Mouse (Mus musculus) cortical plate, adult 2 months (tissue): ENCODE measurements around the gene Ddx19b.

Experiments used
- CTCF ChIP-seq: fragments of 200-500 bp; IDR thresholded peaks from 2 replicates; pipeline ENCODE4 v1.5.1; 2011; ENCODE audit warnings: mild to moderate bottlenecking, control low read depth, low read length; ENCODE audit not compliant: insufficient read depth; ENCODE audit errors: extremely low read depth
- POLR2A ChIP-seq: fragments of 200-500 bp; IDR thresholded peaks from 2 replicates; pipeline ENCODE4 v1.6.1; 2011; ENCODE audit warnings: mild to moderate bottlenecking, low read length, control low read depth; ENCODE audit not compliant: insufficient read depth; ENCODE audit errors: extremely low read depth

- TF ChIP-seq CTCF, result no peak
- no peak for TF ChIP-seq POLR2A
These were observed 76.8 kb downstream of the Ddx19b start for GRCm38 (mm10) chr8:110954776-110955175.
